Mouse (Mus musculus): ENCODE measurements at regions not wholly inside any gene's neighbourhood (a gene's known extent, or its start where the extent isn't known, plus 50 kb on each side); places are given as distances from the start of the nearest gene placed in this dataset.

DNA sequence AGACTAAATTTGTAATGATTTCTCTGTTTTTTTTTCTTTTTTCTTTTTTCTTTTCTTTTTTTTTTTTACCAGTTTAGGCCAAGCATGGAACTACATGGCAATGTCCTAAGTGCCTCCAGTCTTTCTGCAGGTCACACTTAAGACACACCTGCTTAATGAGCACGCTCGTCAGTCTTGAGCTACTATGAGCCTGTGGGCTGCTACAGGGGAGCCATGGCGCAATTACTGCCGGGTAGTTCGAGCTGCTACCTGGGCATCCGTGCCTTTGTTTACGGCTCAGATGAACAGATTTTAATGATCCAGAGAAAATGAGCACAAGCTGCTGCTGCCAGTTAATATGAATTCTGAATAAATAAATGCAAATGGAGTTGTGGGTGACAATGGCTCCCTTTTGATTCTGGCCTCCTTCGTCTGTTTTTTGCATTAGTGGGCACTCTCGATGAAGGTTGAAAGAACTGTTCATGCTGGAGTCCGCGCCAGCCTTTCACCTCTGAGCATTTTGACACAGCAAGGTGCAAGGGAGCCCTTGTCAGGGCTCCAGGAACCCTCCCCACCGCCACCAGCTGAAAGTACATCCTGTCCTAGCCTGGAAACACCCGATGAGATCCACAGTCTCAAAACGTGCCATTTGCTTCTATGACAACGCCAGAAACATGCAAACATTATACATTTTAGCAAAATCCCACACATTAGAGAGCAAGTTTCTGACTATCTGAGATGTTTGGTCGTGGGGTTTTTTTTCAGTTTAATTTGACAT lies 81.3 kb upstream of the 1700025G04Rik start:
- TF ChIP-seq CTCF (IDR thresholded peaks at IDR 0.05; ENCODE audit: low read depth, low read length), result no peak
- no peak for TF ChIP-seq POLR2A (IDR thresholded peaks at IDR 0.05; ENCODE audit: extremely low read depth, insufficient read depth, low read length)

All from liver, adult 2 months (tissue).